8 mouse cellular contexts compared by ENCODE assay signal in the genomic region with DNA sequence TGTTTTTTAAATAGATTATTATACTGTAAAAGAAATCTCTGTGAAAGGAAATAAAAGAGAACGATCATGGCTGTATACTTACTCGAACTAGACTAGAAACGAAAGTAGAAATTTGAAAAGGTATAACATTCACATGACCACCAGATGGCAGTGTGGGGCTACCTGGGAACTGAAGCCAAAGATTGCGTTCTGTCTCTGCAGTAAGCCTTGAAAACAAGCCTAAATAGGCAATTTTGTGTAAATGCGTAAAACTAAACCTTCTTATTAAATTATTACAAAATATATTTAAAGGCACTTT. TPM values are rescaled to one million over a fixed set of nuclear protein-coding genes. Genes with fewer than 3 reads are reported as not detected.
A peak's percentile ranks its signal among the peaks of the same experiment; 100 is the strongest.
DNase-seq lines count a peak whose midpoint lies in the region; ATAC-seq and TF ChIP-seq lines count a peak whose summit lies in the region.

No protein-coding gene starts in this region.

- ATAC-seq in hindbrain, embryonic 16.5 days = no peak; the same call in 1 of the 2 replicates
- no peak for ATAC-seq in monocyte, adult 5-6 weeks (replicated peaks; ENCODE audit: insufficient number of reproducible peaks, low FRiP score, low TSS enrichment, poor library complexity, severe bottlenecking)

- H3K4me1 ChIP-seq in hindbrain, embryonic 16.5 days (ENCODE audit: control insufficient read depth, insufficient read depth, low read depth, low read length) = no peaks in the 10 kb centered on the region
- peaks cover 5% of the 10 kb centered on the region; the same call in 1 of the 2 replicates for H3K4me1 ChIP-seq in megakaryocyte, embryonic 14.5 days

- intact Hi-C loops in left cerebral cortex, adult 2 months (cut with DNase I) = loop anchor here (5.0 kb wide), 1 partner anchor 887 kb away; a partner anchor contains a TSS

- H3K4me2 ChIP-seq in hindbrain, embryonic 16.5 days (ENCODE audit: low read length) = peak overlapping the region; percentile 24; the same call in 1 of the 2 replicates

- no peaks in the 10 kb centered on the region for H3K27me3 ChIP-seq in hindbrain, embryonic 16.5 days (replicated peaks; ENCODE audit: control insufficient read depth, insufficient read depth, low read length)
- peaks cover 2% of the 10 kb centered on the region for H3K27me3 ChIP-seq in megakaryocyte, embryonic 14.5 days (replicated peaks)

- H3K9me3 ChIP-seq in hindbrain, embryonic 16.5 days (ENCODE audit: control insufficient read depth, low read length) = no peaks in the 10 kb centered on the region
- H3K9me3 ChIP-seq in megakaryocyte, embryonic 14.5 days = no peaks in the 10 kb centered on the region

- no peak overlapping the region for H3K9ac ChIP-seq in hindbrain, embryonic 16.5 days (ENCODE audit: low read depth, low read length)

- WGBS in hindbrain, embryonic 16.5 days = 33% methylated on average over 5 of the region's 5 CpGs

- no peak overlapping the region for H3K4me3 ChIP-seq in hindbrain, embryonic 16.5 days (ENCODE audit: low read length)
- H3K4me3 ChIP-seq in left cerebral cortex, adult 2 months = peak overlapping the region; percentile 41
- H3K4me3 ChIP-seq in megakaryocyte, embryonic 14.5 days (replicated peaks) = peak overlapping the region; percentile 86

- peak; percentile 52 for DNase-seq in R1 (ENCODE audit: low read depth, low spot score)
- peak; percentile 86 to 89 for DNase-seq in cerebellum, postnatal 14 days
- DNase-seq in frontal cortex, postnatal 36 days (ENCODE audit: low spot score in 2 of 2) = peak; percentile 54 to 71
- peak; percentile 60 to 64 for DNase-seq in left cerebral cortex, adult 2 months (ENCODE audit: extremely low spot score in 1 of 2, low spot score in 2 of 2)
- DNase-seq in right cerebral cortex, postnatal 14 days = peak; percentile 72

- TF ChIP-seq CTCF in left cerebral cortex, adult 2 months (IDR thresholded peaks at IDR 0.05) = peak; percentile 87

- H3K27ac ChIP-seq in hindbrain, embryonic 16.5 days (ENCODE audit: low read depth, low read length) = no peak overlapping the region
- peak overlapping the region; percentile 40; the same call in 1 of the 2 replicates for H3K27ac ChIP-seq in left cerebral cortex, adult 2 months

- H3K36me3 ChIP-seq in hindbrain, embryonic 16.5 days (ENCODE audit: control insufficient read depth, insufficient read depth, low read length) = no peaks in the 10 kb centered on the region
- H3K36me3 ChIP-seq in megakaryocyte, embryonic 14.5 days (replicated peaks; ENCODE audit: low read length) = no peaks in the 10 kb centered on the region

RNA-seq across cellular contexts. Expression of a gene that starts 38.5 kb away (rescaled TPM):
- polyA plus RNA-seq in hindbrain, embryonic 16.5 days (2015; fragmentation: Nextera tagmentation; extraction: Ambion mirVana) = 3.9 and 6.3 TPM in 2 replicates
- total RNA-seq in left cerebral cortex, adult 2 months (2021) = not detected
- polyA plus RNA-seq in megakaryocyte, embryonic 14.5 days (2012; ENCODE audit: insufficient read depth, low replicate concordance) = not detected in 2 replicates
- 17.0 to 76.0 TPM (median 21.6 TPM) in 3 replicates for total RNA-seq in monocyte, adult 5-6 weeks (2017)

RNA-seq across cellular contexts. Expression of a gene that starts 51.2 kb away (rescaled TPM):
- not detected in 2 replicates for polyA plus RNA-seq in hindbrain, embryonic 16.5 days (2015; fragmentation: Nextera tagmentation; extraction: Ambion mirVana)
- not detected for total RNA-seq in left cerebral cortex, adult 2 months (2021)
- 0.09 TPM in 1 of 2 replicates, not detected in the other for polyA plus RNA-seq in megakaryocyte, embryonic 14.5 days (2012; ENCODE audit: insufficient read depth, low replicate concordance)
- total RNA-seq in monocyte, adult 5-6 weeks (2017) = 0.78 TPM in 1 of 3 replicates, not detected in the others

Comparison
In these comparisons a context has a peak if more than half of its experiments do, and no peak if none do; other contexts are left out.
1. RNA of a gene that starts 38.5 kb away (total RNA-seq): 17.0 to 76.0 TPM in monocyte, adult 5-6 weeks; not detected in left cerebral cortex, adult 2 months; every median in the first group is over 10 times any median in the second.
2. Peak in every context shown above with its lines, with median percentiles within 50 percentile points of each other: DNase-seq.